Mouse (Mus musculus) naive thymus-derived CD4-positive, alpha-beta T cell, adult 2 months (primary cell): Measurements from ENCODE around the gene Asb4.

ENCODE experiments used
- DNase-seq: peaks from one replicate; pipeline ENCODE4 v3.0.0-alpha.2; 2011; ENCODE audit warnings: low read depth

Gene Asb4

DNA sequence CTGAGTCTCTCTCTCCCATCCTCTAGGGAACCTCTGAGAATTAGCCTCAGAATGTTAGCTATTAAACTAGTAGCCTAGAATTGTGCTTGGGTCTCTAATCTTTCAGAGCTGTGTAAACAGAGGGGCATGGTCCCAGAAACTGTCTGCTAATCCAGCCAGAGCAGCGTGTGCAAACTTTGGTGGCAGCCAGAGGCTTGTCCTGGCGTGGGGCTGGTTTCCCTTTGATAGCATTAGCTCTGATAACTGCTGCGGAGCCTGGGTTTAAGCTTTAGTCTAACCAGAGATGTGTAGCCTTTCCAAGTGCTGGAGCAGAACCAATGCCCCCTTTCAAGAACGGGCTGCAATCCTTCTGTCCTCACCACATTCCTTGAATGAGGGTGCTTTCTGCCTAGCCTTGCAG is 11.8 kb downstream of the Asb4 start:
- no peak for DNase-seq

DNA sequence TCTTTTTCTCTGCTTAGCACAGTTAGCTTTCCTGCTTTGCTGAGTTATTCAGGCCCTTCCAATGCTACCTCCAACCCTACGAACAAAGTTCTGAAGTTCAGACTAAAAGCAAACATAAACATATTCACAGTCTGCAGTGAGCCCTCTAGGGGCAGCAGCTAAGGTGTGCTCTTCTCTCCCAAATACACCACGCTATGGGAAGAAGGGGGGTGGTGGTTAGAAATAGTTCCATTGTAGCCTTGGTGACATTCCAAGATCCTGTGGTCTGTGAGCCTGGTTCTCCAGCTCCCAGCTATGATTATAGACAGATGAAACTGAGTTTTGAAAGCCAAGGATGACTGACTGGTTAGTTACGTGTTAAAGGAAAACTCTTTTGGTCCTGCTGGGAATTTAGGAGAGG is 13.6 kb downstream of the Asb4 start:
- no peak for DNase-seq

DNA sequence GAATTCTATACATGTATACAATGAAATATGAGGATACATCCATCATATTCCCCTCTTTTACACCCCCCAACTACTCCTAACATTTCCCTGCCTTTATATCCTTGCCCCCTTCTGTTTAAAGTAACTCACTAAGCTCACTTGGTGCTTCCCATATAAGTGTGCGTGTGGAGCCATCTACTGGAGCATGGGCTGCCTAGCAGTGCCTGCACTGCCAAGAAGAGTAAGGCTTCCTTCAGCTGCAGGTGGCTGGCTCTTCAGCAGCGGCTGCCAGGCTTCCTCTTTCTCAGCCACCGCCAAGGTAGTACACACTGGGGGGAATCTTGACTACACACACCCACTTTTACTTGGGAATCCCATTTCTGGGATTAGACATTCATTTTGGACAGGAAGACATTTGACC is 18.2 kb downstream of the Asb4 start:
- DNase-seq, result peak; percentile 53

DNA sequence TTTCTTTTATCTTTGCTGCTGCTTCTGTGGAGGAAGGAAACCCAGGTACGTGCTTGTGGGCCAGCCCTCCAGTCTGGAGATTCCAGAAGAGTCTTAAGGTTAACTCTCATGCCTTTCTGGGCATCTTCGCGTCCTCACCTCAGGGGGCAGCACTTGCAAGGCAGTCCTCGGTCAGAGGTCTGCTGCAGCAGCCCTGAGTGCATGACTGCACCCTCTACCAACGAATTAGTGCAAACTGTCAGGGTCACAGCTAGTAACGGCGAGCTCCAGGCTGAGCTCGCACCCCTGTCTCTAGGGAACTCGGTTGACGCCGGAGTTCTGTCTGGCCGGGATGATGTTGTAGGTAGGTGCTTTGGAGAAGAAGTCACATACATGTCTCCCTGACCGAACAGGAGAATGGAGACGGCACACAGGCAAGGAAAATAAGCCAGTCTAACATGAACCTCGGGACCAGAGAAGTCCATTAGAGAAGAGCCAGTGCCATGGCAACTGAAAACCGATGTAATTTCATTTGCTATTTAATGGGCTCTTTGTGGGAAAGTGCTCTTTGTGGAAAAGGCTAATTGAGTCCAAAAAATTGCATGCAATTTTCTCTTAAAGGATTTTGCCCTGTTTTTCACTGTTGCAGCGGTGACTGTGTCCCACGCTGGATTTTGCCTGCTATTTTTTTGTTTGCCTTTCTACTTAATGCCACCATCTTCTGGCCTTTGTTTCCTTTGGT is 20.1 kb downstream of the Asb4 start:
- no peak for DNase-seq

DNA sequence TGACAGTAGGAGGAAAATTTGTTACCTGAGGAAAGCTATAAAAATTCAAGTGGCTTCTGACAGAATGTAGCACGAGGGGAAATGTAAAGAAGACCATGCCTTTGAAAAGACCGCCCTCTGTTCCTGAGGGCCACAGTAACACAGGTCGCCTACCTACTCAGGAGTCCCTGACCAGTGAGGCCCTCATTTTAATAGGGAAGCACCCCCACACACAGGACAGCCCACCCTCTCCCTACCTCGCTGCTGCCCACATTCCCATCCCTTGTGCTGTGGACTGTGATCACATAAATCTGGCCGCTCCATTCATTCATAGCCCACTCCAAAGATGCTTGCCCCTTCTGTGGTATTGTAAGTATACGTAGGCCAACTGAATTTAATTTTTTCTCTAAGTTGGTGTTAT is 20.8 kb downstream of the Asb4 start:
- DNase-seq, result no peak

DNA sequence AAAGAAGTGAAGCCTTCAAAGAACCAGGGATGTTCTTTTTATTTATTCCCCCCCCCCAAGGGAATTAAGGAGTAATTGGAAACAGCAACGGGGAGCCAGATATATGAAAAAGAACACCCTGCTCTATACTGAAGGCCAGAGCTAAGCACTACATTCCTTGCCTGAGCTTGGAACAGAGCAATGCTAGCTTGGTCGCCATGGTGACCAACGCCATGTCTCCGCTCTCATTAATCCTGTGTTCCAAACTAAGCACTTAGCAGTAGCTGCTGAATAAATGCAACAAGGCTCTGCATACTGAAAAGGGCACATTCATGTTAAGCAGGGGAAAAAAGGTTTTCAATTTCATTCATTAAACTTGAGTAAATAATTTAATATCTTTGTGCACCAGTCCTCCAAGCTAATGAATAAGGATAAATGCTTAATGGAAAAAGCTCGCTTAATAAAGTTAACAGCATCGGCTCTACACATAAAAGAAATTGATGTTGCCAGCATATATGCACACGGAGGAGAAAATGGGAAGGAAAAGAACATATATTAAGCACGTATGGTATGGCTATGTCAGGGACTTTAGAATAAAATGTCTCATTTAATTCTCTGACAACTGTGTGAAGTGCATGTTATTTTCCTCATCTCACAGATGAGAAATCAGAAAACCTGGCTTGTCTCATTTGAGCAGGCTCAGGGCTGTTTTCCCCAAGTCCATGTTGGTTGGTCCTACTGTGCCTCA is 25.4 kb downstream of the Asb4 start:
- DNase-seq, result no peak

DNA sequence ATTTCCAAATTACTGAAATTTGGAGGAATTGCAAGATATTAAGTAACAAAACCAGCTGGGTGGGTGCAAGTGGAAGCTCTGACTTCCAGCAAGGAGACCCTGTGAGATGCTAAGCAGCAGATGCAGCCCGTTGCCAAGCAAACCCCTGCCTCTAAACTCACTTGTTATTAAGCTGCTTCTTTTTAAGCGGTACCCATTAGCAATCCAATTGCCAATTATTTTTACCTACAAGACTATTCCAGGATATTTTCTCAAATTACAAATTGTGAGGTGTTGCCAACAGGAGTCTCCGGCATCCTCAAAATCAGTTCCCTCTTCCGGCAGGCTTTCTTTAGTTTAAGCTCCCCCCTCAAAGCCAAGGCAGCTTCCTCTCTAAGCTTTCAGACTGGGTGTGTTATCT is 26.5 kb downstream of the Asb4 start:
- no peak for DNase-seq

DNA sequence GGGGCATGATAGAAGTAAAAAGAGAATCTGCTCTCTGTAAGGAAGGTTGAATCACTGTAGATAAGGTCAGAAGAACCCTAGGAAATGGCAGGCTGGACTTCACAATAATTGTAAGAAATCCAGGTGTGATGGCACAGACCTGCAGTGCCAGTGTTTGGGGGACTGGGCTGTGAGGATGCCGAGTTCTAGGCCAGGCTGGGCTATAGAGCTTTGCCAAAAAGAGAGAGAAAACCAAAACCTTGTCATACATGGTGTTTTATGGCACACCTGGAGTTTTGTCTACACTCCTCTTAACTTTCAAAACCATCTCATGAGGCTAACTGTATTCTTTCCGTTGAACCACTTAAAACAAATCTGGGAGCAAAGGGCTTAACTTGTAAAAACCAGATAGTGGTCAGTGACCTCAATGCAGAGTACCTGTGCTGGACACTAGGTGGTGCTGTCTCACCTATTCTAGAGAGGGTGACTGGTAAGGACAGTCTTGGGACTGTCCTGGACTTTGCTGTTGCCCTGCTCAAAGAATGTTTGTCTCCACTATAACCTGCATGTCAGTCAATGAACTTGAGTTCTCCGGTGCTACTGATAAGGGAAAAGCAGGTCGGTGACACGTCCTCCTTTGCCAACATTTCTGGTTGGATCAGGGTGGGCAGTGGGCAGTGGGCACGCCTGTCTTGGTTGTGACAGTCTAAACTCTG is 27.7 kb downstream of the Asb4 start:
- DNase-seq, result peak; percentile 49

DNA sequence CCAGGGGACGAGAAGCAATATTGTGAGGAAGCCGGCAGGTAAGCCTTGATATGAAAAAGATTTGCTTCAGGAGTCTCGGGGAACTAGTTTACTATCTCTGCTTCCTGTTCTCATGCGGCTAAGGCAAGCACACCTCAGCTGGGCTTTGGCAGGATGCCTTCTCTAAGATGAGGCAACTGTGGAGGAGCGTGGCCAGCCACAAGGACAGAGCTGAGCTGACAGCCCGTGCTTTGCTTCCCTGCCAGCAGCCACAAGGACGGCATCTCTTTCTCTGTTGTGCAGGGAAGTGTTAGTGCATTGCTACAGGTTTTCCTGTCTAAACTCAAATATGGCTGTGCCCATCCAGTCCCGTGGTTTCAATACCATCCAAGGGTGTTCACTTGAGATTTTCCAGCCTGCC is 30.1 kb downstream of the Asb4 start:
- DNase-seq, result peak; percentile 11

DNA sequence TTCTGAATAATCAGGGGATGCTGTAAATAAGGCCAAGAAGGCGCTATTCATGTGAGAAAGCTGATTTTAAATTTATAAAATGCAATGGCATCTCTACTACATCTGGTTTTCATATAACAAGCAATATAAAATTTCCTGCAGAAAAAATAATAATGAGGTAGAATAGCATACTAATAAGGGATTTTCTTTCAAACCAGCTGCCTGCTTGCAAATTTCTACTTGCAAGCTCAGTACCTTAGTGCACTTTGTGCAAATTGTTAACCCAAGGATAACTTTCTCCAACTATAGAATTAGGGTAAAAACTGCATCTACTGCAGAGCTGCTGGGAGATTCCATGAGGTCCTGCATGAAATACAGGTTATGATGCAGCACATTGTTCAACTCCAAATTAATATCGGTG is 38.3 kb downstream of the Asb4 start:
- DNase-seq, result no peak

DNA sequence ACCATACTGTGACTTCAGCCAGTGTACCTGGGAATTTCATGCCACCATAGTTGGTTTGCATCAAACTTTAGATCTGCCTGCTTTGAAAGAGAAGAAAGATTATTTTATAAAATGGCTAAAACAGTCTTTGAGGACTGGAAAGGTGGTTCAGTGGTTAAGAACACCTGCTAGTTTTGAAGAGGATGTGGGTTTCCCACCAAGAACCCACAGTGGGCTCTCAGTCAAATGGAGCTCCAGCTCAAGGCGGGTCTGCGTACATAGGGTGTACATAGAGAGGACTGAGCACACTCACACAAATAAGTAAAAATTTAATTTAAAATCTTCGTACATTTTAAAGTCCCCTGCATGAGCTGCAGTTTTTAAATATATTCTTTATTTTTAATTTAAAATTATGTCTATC is 39.2 kb downstream of the Asb4 start:
- DNase-seq, result peak; percentile 13

DNA sequence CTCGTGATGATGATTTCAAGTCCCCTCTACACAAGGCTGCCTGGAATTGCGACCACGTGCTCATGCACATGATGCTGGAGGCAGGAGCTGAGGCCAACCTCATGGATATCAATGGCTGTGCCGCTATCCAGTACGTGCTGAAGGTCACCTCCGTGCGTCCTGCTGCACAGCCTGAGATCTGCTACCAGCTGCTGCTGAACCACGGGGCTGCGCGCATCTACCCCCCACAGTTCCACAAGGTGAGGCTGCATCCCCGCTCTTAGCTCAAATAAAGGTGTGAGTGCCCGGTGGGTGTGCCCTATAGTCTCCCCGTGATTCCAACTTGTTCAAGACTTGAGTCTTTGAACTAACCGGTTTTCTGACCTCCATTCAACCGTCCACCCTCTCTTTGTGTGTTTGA is 40.4 kb downstream of the Asb4 start:
- no peak for DNase-seq

DNA sequence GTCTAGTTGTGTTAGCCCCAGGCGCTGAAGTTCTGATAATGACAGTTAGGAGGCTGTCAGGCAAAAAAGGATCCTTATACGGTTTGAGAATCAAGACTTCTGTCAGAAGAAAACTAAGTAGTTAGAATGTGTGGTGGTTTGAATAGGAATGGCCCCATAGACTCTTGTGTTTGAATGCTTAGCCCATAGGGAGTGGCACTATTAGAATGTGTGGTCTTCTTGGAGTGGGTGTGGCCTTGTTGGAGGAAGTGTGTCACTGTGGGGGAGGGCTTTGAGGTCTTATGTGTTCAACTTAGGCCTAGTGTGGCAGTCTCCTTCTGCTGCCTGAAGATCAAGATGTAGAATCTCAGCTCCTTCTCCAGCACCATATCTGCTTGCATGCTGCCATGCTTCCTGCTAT is 43.8 kb downstream of the Asb4 start:
- no peak for DNase-seq

DNA sequence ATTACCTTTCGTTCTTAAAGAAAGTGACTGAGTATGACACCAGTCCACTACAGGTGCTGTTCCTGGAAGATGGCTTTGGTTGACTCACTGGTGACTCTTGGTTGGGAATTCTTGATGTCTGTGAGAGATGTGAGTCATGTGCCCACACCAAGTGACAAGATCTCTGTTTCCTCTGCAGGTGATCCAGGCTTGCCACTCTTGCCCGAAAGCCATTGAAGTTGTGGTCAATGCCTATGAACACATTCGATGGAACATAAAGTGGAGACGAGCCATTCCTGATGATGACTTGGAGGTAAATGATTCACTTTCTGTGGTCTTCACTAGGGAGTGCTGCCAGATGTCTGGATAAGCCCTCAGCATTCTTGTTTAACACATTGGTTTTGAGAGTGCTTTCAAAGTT is 46.4 kb downstream of the Asb4 start:
- no peak for DNase-seq

DNA sequence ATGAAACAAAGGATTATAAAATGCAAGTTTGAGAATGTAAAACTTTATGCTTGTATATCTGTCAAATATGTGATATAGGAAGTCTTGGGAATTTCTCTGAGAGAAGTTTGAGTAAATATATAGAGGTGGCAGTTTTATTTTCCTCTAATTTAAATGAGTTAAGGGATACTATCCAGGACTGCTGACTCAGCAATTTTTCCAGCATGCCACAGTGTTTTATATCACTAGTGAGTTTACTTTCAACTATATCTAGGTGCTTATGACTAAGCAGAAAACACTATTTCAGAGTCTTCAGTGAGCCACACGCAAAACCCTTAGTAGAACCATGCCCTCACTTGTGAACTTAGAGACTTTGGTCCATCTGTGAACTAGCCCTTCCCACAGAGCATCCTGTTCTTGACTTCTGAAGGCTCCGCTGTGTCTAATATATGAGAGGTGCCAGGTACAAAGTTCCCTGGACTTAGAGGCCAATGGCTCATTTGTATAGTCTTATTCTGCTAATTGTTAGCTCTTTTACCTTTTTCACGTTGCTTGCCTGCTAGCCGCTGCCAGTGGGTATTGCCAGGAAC is 46.9 kb downstream of the Asb4 start:
- DNase-seq, result no peak

DNA sequence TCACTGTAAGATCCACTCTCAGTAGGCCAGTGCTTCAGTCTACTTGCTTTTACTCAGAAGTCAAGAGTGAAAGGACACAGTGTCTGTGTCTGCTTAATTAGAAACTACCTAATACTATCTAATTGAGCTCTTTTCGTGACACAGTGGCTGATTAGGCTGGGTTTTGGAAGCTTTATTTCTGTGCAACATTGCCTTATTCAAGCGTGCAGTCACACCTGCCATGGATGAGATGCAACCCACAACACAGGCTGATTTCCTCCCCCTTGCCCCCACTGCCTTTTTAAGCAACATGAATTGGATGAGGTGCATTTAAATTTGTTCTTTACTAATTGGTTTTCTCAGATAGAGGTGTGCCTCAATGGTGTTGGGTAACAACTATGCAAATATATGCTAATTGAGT is 50.7 kb downstream of the Asb4 start:
- no peak for DNase-seq

DNA sequence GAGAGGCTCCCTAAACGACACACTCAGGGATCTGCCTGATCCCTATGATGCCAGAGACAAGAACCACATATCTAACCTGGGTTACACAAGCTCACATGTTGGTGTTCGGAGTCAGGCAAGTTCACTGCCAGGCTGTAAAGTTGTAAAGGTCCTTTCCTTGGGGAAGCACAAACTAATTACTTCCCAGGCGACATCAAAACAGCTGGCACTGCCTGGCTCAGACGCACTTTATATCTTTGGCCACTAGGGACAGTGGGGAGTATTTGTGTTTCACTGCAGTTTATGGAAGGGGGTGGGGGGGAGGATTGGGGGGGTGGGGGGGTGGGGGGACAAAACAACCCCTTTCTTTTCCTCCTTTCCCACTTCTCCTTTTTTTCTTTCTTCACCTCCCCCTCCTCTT is 54.6 kb downstream of the Asb4 start:
- DNase-seq, result peak; percentile 7

DNA sequence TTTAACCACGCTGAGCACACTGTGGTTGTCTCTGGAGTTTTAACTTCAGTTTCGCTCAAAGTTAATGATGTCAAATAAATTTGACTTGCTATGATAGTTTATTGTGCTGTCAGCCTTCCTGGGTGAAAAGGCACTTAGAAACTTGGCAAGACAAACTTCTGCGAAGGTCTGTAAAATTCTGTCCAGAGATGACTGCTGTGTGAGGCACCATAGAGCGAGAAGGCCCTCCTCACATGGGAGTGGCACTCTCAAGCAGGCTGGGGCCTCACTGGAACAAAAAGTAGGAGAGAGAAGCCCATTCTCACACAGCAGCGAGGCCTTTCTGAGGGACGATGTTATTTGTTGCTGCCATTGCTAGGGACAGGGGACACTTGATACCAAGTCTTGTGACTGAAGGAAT is 58.0 kb downstream of the Asb4 start:
- DNase-seq, result no peak

DNA sequence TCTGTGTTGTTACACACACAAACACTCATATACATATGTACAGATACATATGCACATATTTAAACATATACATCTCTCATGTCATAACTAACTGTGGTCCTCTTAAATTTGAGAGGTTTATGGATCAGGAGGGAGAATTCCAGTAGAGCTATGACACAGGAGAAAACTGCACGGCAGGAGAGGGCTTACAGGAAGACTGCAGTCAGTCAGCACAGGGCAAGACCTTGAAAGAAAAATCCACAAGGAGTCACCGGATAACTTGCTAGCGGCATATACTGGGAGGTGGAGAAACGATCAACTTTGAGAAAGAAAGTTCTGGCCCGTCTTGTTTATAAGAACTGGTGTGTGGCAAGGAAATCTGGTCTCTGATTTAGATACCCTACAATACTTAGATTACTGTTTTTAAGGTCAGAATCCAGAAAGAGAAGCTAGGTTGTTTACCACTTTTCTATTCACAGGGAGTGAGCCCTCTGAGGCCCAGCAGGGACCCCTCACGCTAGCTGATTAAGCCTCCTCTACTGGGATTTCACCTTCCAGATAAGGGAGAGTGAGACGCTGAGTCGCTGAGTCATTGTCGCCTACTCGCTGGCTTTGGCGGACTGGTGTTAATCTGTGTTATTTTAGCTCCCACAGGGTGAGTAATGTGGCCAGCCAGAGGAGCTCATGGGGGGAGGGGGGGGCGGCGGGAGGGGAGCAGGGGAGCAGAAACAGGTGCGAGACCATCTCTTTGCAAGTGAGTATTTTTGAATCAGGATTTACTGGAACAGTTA is 59.3 kb downstream of the Asb4 start:
- no peak for DNase-seq

DNA sequence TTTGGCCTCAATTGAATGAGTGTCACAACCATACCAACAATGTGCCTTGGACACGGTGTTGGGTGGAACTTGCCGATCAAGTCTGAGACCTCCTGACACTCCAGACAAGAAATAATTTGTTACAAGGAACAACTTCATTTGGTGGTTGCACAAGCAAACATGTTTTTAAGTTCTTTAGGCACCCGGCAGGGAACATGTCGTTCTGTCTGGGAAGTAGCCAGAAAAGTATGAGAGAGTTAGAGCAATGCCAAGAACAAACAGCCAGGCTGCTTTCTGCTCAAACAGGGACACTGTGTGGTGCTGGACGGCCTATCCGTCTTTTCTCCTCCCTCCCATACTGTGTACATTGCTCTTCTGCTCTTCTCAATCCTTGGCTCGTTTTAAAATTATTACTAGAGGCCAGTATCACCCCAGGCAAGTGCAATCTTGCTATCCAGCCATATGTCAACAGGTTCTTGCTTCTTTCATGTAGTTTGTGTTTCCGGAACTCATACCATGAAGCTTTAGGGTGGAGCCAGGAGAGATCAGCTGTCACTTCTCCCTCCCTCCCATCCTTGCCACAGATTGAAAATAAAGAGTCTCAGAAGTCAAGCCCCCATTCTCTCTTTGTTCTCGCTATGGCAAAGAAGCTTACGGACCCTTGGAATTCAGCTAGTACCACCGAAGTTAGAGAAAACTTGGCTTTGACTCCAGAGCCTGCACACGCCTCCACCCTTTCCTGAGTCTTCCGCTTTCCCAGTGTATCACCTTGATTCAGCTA is 60.1 kb downstream of the Asb4 start:
- no peak for DNase-seq

DNA sequence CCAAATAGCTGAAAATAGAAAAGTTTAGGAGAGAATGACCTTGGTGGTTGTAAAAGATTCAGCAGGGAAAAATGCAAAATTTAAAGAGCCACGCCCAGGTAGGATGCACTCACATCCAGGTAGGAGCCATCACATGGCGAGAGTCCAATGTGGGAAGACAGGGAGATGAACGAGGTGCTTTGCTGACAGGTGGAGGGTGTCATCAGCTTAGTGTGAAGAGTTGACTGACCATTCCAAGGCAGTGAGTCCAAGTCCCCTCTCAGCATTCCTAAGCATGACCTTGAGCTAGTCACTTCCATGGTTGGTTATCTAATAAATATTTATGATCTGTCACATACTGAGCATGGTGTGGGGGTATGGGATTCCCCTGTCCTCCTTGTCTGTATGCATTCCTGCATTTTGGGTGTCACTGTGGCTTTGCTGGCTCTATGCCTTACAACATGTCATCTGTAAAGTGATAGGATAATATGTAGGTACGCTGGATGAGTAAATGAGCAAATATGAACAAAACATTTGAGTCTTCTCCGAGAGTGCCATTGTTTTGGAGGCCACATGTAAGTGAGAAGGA is 61.2 kb downstream of the Asb4 start:
- DNase-seq, result no peak
